Mouse (Mus musculus): ENCODE results near the gene Mybphl.

The Mybphl gene

DNA sequence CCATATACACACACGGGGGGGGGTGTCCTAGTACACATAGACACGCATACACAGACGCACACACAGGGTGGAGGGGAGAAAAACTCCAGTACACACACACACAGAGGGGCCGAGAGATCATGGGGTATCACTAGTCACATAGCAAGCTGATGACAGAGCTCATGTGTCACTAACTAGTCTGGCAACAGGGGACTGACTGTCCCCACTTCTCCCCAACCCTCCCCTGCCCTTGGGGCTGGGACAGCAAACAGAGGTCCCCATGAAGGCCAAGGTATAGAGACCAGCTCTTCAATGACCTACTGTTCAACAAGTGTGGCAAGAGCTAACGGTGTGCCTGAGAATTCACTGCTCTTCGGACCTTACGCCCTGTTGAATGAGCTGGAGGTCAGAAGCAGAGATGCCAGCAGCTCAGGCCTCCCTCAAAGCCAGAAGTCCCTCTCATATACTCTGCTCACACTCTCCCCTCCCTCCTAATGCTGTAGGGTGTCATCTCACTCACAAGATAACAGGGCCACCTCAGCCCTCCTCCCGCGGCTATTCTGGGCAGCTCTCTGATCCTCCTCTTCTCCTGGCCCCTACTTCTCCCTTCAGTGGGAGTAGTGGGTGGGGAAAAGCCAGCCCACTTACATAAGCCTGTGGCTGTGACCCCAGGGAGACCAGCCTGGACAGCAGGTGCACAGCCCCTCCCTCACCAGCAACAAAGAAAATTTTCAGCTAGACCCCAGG lies at the start of gene Mybphl:
Gene Mybphl, plus strand, starts transcription at position 642 of the 726 bp plus-strand sequence.
- no peak for DNase-seq (ENCODE audit: low spot score)

DNA sequence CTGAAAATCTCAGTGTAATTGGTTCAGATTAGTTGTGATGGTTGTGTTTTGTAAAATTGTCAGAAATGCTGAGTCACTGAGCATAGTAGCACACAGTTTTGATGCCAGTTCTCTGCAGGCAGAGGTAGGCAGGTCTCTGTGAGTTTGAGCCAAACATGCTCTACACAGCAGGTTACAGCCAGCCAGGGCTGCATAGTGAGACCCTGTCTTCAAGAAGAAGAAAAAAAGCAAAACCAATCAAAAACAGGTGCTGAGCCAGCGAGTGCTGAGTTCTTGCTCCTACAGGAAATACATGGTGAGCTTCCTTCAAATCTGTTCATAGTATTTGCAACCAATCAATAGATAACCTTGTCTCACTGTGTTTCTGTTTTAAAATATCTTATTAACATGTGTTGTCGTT lies 46.2 kb upstream of the Mybphl start:
- DNase-seq (ENCODE audit: low spot score), result peak; percentile 27

DNA sequence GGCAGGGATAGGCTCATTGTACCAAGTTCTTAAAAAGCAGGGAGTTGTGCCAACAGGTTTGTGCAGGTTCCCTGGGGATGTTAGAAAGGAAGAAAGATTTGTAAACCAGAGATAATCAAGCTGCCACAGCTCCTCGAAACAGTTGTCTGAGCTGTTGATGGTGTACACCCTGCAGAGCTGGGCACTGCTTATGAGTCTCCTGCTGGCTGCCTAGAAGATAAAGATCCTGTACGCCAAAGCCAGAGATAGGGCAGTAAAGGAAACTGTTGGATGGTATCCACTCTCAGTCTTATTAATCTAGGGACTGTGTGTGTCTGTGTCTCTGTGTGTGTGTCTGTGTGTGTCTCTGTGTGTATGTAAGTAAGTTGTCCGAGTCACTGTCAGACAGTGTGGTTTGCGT lies 43.0 kb upstream of the Mybphl start:
- DNase-seq (ENCODE audit: low spot score), result no peak

DNA sequence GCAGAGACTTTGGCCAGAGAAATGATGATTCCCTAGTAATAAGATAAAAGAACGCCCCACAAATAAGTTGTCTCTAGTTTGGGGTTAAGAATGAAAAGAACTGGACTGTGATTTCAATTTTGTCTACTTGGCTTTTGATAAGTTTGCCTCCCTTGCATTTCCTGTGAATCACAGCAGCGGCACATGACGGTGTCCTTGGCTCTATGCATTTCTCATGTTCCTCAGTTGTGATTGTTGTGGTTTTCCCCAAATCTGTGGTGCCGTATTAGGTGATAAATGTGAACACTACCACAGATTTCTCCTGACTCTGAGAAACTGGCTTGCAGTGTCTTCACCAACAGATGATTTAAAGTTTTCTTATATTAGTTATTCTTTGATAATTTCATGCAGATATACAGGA lies 42.6 kb upstream of the Mybphl start:
- no peak for DNase-seq (ENCODE audit: low spot score)

DNA sequence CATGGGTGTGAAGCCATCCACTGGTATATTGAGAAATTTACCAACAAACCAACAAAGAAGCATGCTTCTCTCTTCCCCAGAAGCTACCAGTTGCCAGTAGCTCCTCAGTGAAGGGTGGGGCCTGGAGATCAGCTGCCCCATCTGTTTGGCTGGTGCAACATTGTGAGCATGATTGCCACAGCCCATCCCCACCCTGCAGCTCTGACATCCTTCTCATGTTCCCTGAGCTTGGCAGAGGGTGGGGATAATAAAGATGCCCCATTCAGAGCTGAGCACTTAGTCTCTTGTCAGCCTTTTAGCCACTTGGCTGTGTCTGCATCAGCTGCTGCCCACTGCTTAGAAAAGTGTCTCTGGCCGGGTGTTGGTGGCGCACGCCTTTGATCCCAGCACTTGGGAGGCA lies 41.7 kb upstream of the Mybphl start:
- DNase-seq (ENCODE audit: low spot score), result no peak

DNA sequence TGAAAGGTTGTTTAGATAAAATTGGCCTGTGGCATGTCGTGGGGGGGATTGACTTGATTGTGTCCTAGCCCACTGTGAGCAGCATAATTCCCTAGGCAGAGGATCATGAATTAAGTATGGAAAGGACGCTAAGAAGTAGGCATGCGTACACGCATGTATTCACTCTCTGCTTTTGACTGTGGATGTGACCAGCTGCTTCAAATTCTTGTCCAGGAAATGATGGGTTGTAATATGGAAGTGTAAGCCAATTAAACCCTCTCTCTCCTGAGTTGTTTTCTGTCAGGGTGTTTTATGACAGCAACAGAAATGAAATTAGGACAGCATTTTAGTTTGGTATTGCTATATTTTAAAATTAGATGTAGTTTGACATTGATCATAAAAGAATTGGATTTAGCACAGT lies 39.9 kb upstream of the Mybphl start:
- no peak for DNase-seq (ENCODE audit: low spot score)

DNA sequence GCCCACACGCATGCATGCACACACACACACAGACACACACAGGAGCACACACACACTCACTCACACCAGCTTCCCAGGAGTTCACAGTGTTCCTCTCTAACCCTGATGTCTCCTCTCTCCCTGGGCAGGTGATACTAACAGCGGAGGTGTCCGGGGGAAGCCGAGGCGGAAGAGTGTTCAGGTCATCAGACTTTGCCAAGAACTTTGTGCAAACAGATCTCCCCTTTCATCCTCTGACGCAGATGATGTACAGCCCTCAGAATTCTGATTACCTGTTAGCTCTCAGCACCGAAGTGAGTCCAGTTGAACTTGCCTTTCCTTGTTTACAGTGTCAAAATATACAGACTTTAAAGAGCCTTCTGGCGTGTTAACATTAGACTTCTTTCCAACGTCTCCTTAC lies 39.2 kb upstream of the Mybphl start:
- DNase-seq (ENCODE audit: low spot score), result no peak

DNA sequence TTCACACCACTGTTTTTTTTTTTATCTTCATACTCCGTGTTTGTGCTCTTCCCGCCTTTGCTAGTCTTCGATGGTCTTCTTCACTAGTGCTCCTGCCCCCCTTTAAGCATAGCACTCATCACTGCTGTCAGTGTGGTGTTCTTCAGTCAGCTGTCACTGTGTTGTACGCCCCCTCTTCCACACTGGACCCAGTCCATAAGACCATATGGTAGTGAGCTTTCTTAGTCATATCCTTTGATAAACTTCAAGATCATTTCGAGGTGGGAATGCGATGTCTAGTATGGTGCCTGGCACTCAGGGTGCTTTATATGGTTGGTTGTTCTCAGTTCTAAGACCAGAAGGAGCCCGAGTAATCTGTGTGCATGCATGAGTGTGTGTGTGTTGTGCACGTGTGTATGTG lies 37.4 kb upstream of the Mybphl start:
- no peak for DNase-seq (ENCODE audit: low spot score)

DNA sequence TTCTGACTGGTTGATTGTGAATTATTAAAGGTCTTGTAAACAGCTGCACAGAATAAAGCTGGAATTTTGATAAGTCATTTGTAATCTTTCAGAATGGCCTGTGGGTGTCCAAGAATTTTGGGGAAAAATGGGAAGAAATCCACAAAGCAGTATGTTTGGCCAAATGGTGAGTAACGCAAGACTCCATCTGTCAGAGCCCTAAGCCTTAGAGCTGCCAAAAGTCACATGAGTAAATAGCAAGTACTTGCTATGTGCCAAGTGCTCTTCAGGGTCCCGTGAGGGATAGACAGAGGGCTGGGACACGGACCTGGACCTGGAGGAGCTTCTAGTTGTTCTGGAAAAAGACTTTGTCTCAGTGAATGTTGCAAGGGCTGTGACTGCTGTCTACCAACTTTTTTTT lies 36.8 kb upstream of the Mybphl start:
- no peak for DNase-seq (ENCODE audit: low spot score)

DNA sequence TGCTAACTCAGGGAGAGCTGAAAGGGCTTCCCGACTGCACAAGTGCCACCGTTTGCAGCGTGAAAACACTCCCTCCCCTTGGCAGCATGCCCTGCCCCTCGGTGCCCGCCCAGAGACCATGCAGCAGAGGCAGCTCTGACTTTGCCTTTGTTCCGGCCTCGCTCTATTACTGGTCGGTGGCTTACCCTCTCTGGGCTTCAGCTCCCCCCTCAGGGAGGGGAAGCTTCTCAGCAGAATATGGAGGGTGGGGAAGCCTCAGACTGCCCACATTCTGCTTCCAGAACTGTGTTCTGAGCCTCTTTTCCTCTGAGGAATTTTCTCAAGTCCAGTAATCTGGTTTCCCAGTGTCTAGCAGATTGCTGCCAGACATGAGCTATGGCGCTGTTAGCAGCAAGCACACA lies 36.3 kb upstream of the Mybphl start:
- DNase-seq (ENCODE audit: low spot score), result no peak

DNA sequence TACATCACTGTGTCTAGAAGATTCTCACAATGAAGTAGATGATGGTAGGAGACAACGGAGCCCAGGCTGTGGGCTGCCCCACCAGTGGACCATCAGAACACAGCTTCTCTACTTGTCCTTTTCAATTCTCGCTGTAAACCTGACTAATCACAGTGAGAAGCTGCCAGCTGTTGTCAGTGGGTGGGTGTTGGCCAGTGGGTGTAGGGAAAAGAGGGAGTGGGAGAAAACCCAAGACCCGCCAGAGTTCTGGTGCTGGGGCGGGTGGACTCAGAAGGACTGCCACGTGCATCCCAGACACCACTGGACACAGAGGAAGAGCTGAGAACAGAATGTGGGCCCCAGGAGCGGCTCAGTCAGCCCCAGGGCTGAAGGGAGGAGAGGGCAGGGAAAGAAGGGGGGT lies 33.9 kb upstream of the Mybphl start:
- no peak for DNase-seq (ENCODE audit: low spot score)

DNA sequence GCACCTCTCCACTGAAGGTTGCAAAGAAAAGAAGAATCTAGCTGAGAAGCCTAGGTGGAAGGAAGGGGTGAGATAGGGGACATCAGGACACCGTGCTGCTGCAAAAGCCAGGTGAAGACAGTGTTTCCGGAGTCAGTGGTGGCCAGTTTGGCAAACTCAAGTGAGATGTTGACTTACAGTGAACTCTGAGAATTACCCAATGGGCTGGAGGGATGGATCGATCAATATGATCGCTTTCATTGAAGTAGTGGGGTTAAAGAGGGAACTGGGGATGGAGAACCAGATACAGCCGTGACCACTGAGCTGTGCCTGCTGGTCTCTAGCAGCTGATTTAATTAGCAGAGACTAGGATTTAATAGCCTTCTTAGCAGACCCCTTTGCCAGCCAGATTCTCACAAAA lies 27.8 kb upstream of the Mybphl start:
- DNase-seq (ENCODE audit: low spot score), result no peak

DNA sequence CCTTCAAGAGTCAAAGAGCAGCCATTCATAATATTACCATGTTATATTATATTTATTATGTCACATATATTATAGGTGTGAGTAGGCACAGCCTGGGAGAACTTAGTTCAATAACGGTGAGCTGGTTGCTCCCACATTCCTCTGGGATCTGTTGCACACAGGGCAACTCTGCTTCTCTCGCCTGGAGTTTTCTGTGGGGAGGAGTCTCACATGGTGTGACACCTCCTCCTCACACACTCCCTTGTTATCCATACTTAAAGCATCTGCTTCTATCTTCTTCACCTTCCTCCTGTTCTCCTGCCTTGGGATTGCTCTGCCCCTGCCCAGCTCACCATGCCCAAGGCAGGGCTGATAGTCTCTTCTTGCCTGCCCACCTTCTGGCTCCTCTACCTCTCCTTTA lies 23.7 kb upstream of the Mybphl start:
- DNase-seq (ENCODE audit: low spot score), result no peak

DNA sequence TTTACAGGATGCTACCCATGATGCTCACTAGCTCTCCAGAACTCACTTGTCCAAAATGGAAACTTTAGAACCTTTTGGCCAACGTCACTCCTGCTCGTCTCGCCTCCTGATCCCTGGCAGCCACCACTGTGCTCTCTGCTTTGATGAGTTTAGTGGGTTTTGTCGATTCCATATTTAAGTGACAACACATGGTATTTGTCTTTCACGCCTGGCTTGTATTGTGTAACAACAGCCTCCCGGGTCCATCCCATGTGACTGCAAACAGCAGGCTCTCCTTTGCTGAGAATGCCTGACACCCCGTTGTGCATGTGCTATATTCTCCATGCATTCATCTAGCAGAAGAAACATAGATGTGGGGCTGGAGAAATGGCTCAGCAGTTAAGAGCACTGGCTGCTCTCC lies 22.5 kb upstream of the Mybphl start:
- DNase-seq (ENCODE audit: low spot score), result no peak

DNA sequence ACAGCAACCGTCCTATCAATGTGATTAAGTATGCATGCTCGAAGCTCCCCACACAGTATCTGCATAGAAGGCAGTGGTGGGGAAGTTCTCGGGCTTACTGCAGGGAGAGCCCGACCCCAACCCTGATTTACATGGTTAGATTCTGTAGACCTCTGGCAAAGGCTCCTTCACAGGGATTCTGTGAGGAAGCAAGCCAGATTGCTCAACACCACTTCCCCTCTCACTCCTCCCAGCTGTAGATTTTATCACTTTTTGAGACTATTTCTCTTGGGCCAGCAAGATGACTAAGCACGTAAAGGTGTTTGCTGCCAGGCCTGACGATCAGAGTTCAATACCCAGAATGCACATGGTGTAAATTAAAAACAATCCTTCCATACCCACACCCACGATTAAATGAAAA lies 18.9 kb upstream of the Mybphl start:
- no peak for DNase-seq (ENCODE audit: low spot score)

DNA sequence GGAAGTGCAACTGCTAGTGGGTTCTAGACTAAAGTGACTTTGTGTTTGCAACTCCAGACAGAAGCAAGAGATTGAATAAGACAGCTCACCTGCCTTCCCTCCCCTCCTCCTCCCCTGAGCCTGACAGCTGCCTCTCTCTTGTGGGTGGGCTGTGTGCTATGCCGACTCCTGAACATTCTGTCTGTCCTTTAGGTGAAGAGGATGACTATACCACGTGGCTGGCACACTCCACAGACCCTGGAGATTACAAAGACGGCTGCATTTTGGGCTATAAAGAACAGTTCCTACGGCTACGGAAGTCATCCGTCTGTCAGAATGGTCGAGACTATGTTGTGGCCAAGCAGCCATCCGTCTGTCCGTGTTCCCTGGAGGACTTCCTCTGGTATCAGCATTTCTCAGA lies 16.3 kb upstream of the Mybphl start:
- no peak for DNase-seq (ENCODE audit: low spot score)

DNA sequence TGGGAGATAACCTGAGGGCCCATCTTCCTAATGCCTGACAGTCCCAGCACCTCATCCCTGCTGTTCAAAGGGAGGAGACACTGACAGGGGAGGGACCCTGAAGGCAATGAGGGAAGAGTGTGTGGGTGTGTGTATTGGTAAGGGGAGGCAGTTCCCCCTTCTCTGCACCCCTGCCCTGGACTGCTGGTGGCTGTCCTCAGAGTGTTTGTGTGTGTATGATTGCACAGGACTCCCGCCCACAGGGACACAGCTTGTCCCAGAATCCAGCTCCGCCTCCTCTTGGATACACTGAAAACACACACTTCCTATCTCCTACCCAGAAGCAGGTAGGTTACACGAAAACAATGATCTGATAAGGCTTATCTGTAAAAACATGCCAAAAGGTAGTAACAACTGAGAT lies 9.5 kb upstream of the Mybphl start:
- no peak for DNase-seq (ENCODE audit: low spot score)

DNA sequence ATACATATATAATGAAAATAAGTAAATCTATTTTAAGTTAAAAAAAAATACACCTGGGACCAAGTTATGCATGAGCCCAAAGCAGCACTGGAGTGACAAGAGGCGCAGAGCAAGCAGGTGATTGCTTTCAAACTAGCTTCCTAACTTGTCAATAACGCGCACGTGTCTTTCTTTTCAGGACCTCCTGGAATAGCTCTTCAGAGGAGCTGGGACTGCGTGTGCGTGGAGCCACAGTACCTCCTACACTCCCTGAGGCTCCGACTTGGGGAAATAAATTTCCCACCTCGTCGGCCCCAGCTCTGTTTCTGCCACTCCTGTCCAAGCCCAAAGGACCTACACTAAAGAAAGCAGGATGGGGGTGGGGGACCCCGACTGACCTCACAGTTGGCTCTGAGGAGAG lies 7.7 kb upstream of the Mybphl start:
- DNase-seq (ENCODE audit: low spot score), result no peak

DNA sequence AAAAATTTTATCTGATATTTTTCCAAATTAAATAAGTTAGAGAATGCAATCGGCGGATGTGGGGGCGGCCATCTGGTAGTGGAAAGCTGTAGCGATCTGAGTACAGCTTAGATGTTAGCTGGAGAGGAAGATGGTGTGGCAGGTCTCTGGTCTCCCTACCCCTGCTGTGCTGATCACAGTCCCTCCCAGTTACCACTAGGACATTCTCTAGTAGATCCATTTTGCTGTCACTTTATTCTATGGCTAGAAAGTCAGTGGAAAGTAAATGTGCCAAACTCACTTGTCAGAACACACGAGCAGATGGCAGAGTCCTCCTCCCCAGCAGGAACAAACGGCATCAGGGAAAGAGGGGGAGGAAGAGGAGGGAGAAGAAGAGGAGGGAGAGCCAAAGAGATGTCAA lies 6.3 kb upstream of the Mybphl start:
- DNase-seq (ENCODE audit: low spot score), result no peak

DNA sequence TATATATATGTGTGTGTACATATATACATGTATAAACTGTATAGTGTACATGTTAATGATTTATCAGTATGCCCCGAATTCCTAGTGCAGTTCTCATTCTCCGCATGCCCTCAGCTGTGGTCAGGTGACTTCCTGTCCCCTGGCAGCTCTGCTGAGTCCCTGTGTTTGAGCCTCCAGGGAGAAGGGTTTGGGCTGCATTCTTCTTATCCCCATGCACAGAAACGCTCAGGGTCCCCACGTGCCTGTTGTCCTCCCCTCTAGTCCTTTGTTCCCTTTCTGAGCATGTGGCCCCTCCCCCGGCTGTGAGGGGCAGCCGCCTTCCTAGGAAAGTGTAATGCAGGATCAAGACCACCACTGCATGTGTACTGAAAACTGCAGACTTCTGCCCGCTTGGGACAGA lies 3.8 kb upstream of the Mybphl start:
- peak; percentile 74 for DNase-seq (ENCODE audit: low spot score)

DNA sequence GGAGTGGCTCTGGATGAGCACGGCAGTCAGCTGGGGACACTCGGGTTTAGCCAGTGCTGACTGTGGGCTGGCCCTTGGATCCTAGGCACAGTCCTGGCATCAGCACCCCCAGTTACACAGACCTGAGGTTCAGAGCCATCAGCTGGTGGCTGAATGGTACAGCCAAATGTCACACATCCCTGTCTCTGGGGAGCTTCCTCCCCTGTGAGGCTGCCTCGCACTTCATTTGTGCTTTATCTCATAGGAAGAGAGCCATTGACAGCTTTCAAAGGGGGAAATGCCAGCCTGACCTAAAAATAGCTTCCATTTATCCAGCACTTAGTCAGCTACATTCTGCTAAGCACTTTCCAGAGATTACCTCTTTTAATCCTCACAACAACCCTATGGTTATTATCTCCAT lies 1.1 kb upstream of the Mybphl start:
- DNase-seq (ENCODE audit: low spot score), result no peak

DNA sequence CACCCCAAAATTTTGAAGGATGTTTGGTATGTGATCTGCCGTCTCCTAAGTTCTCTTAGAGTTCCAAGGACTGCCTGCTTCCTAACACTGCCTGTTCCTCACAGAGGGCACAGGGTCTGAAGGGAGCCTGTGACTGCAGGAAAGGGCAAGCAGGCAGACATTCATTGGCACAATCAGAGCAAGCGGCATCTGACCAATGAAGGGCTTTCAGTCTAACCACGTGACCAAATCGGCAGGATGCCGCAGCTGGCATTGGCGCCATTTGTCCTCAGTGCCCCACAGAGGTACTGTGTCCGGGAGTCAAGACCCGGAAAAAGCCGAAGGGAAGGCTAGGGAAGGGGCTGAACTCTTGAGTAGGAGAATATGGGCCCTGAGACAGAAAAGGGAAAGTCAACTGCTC lies 2.5 kb downstream of the Mybphl start:
- DNase-seq (ENCODE audit: low spot score), result peak; percentile 39

DNA sequence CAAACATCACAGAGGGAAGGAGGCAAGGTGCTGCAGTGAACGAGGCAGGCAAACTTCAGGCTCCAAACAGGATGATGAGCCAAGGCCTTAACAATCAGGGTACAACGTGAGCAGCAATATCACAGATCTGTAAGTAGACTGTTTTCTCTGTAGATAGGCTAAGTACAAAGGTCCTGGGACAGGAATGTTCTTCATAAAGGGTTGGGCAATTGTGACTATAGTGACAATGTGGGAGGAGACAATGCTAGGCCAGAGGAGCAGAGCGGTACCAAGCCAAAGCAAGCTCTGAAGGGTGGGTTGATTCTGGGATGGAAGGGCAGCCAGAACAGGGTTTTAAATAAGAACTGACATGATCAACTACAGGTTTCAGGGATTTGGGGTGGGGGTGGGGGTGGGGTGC lies 3.1 kb downstream of the Mybphl start:
- no peak for DNase-seq (ENCODE audit: low spot score)

DNA sequence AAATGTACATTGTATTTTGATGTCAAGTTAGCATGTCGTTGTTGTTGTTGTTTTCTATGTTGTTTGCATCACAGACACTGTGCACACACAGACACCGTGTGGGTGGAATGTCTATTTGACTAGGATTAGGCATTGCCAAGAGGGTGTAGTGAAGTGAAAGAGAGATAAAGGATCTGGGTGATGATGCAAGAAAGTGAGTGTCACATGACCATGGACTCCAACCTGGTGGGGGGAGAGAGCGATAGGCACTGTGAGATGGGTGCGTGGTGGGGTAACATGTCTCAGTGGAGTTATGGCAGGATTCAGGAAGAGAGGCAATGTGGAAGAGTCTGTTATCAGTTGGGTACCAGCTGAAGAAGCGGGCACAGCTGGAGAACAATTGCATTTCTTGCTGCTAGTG lies 4.0 kb downstream of the Mybphl start:
- DNase-seq (ENCODE audit: low spot score), result no peak

DNA sequence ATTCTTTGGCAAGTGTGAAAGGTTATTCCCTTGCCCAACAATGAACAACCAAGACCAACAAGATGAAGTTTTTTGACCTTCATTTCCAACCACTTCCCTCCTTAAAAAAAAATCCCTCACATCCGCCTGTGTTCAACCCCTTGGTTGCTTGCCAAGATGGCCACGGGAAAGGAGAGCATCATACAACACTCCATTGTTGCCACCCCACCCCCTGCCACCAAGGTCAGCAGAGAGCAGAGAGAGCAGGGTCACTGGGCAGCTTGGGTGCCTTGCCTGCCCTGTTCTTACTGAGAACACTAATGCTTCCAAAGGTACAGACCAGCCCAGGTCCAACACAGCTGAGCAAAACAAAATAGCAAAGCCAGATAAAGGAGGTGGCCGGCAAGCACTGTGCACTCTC lies 7.6 kb downstream of the Mybphl start:
- DNase-seq (ENCODE audit: low spot score), result no peak

Data from embryo, embryonic 10.5 days (tissue).